In the genomic region with DNA sequence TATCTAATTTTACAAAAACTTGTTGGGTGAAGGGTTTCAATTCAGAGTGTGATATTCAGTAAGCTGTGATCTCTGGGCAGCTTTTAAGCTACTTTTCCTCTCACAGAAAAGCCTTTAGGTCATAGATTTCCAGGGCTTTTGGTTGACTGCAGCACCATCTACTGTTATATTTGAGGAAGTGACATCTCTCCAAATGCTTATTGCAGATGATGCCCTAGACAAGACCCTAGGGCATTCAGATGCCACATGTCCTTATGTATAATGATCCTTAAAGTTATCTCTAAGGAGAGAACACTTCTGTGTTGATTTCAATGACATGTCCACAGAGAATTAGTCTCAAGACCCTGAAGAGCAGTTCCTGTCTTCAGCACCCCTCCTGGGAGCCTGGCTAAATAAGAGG, we compare ENCODE assay signal across 10 mouse cellular contexts. TPM values are rescaled to one million over a fixed set of nuclear protein-coding genes. Genes with fewer than 3 reads are reported as not detected.
DNase-seq lines count a peak whose midpoint lies in the region; ATAC-seq and TF ChIP-seq lines count a peak whose summit lies in the region.
"Had no signal": no experiment of that assay in that cellular context is flagged by ENCODE, and none has a peak within 500 bp of the region (broad histone marks: within the 10 kb centered on the region; RNA-seq: fewer than 3 reads in every experiment).

No protein-coding gene starts in this region.

- H3K9me3 ChIP-seq in hindbrain, embryonic 16.5 days (ENCODE audit: control insufficient read depth, low read length), result no peaks in the 10 kb centered on the region

- no peaks in the 10 kb centered on the region for H3K36me3 ChIP-seq in hindbrain, embryonic 16.5 days (ENCODE audit: control insufficient read depth, insufficient read depth, low read length)
- no peaks in the 10 kb centered on the region for H3K36me3 ChIP-seq in thymus, adult 2 months (ENCODE audit: control insufficient read depth, insufficient read depth, low read length)

- H3K4me2 ChIP-seq in hindbrain, embryonic 16.5 days (ENCODE audit: low read length), result no peak overlapping the region

- TF ChIP-seq CTCF in brain, embryonic 14.5 days (IDR thresholded peaks at IDR 0.05; ENCODE audit: borderline replicate concordance, extremely low read depth, insufficient read depth, insufficient read length), result peak; percentile 45; the same call in 1 of the 2 replicates
- TF ChIP-seq CTCF in thymus, adult 2 months (IDR thresholded peaks at IDR 0.05; ENCODE audit: borderline replicate concordance, control insufficient read depth, extremely low read depth, insufficient read depth, low read length, poor library complexity), result no peak

- H3K27me3 ChIP-seq in hindbrain, embryonic 16.5 days (replicated peaks; ENCODE audit: control insufficient read depth, insufficient read depth, low read length), result no peaks in the 10 kb centered on the region
- no peaks in the 10 kb centered on the region for H3K27me3 ChIP-seq in thymus, adult 2 months (ENCODE audit: control insufficient read depth, insufficient read depth, low read length)

- H3K4me3 ChIP-seq in hindbrain, embryonic 16.5 days (ENCODE audit: low read length), result no peak overlapping the region
- no peak overlapping the region for H3K4me3 ChIP-seq in thymus, adult 2 months (ENCODE audit: control insufficient read depth, insufficient read depth, low read length)

- no peak overlapping the region for H3K9ac ChIP-seq in hindbrain, embryonic 16.5 days (ENCODE audit: low read depth, low read length)

- peak; percentile 62 for ATAC-seq in hindbrain, embryonic 16.5 days

- DNase-seq in layer of hippocampus, adult 11-12 months (ENCODE audit: low spot score), result peak; percentile 9
- DNase-seq in layer of hippocampus, adult 8-10 months (ENCODE audit: low spot score in 2 of 2), result no peak
- DNase-seq in MN1 (ENCODE audit: low spot score), result peak; percentile 59
- peak; percentile 79 for DNase-seq in brain, embryonic 14.5 days (ENCODE audit: low read depth)
- no peak for DNase-seq in thymus, adult 2 months
- no peak for DNase-seq in gastrocnemius, postnatal 10 days
- no peak for DNase-seq in layer of hippocampus, postnatal 10 days (ENCODE audit: low spot score in 2 of 2)
- DNase-seq: adrenal gland, postnatal 36 days; gastrocnemius, postnatal 14 days had no signal

- no peaks in the 10 kb centered on the region for H3K4me1 ChIP-seq in hindbrain, embryonic 16.5 days (ENCODE audit: control insufficient read depth, insufficient read depth, low read depth, low read length)
- no peaks in the 10 kb centered on the region for H3K4me1 ChIP-seq in thymus, adult 2 months (replicated peaks; ENCODE audit: control insufficient read depth, insufficient read depth, low read length)

- H3K27ac ChIP-seq in hindbrain, embryonic 16.5 days (ENCODE audit: low read depth, low read length), result no peak overlapping the region
- no peak overlapping the region for H3K27ac ChIP-seq in thymus, adult 2 months (ENCODE audit: control insufficient read depth, insufficient read depth, low read length)

- TF ChIP-seq POLR2A in brain, embryonic 14.5 days (IDR thresholded peaks at IDR 0.05; ENCODE audit: borderline replicate concordance, extremely low read depth, insufficient read depth, insufficient read length, poor library complexity, severe bottlenecking), result no peak
- TF ChIP-seq POLR2A in thymus, adult 2 months (IDR thresholded peaks at IDR 0.05; ENCODE audit: control insufficient read depth, extremely low read depth, insufficient read depth, low read length, poor library complexity), result no peak

RNA-seq across cellular contexts. Expression of gene Armh4, which starts 49.2 kb away (rescaled TPM):
- total RNA-seq in layer of hippocampus, adult 8-10 months (2022), result 10 to 100 TPM; 27.6 to 33.0 (median 30.0) TPM
- 8.6 and 13.4 TPM in 2 replicates for polyA plus RNA-seq in brain, embryonic 14.5 days (2012; rRNA removed)
- 26.4 and 26.7 TPM in 2 replicates for polyA plus RNA-seq in hindbrain, embryonic 16.5 days (2015; fragmentation: Nextera tagmentation; extraction: Ambion mirVana)
- 0.09 and 0.42 TPM in 2 replicates for polyA plus RNA-seq in thymus, adult 2 months (2012; rRNA removed)
- 1 to 10 TPM; 7.0 to 8.1 TPM for total RNA-seq in gastrocnemius, postnatal 10 days (2021)
- 10 to 100 TPM; 34.9 to 36.7 TPM for total RNA-seq in layer of hippocampus, postnatal 10 days (2021)

Comparison
In these comparisons a context has a peak if more than half of its experiments do, and no peak if none do; other contexts are left out.
1. DNase-seq: peak in layer of hippocampus, adult 11-12 months (single experiment), MN1 (single experiment) and brain, embryonic 14.5 days (single experiment); none in layer of hippocampus, adult 8-10 months (0 of 2), thymus, adult 2 months (single experiment), gastrocnemius, postnatal 10 days (single experiment) and layer of hippocampus, postnatal 10 days (0 of 2).